Mouse (Mus musculus): ENCODE data around the gene Kcnmb1. TPM values are rescaled to one million over a fixed set of nuclear protein-coding genes. Genes with fewer than 3 reads are reported as not detected.

The Kcnmb1 gene
- polyA plus RNA-seq, 1 experiment from 2014 or later, result 0.83 TPM

DNA sequence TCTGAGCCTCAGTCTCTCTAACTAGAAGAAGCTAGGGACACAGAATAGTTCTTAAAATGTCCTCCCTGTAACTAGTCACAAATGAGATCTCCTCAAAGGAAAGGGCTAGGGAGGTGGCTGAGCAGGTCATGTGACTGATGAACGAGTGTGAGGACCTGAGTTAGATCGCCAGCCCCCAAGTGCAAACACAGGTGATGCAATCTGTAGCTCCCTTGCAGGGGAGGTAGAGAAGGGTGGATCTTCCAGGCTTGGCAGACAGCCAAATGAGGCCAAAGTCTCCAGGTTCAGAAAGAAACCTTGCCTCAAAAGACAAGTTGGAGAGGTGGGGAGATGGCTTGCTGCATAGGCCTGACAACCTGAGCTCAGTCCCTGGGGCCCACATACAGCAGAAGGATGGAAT lies 36.3 kb upstream of the Kcnmb1 start:
- WGBS, result 35% methylated on average over 2 of the region's 2 CpGs
- no peak overlapping the region for H3K4me3 ChIP-seq (ENCODE audit: low read length)
- no peaks in the 10 kb centered on the region for H3K9me3 ChIP-seq (replicated peaks; ENCODE audit: control insufficient read depth, low read length)
- H3K36me3 ChIP-seq (ENCODE audit: control insufficient read depth, insufficient read depth), result no peaks in the 10 kb centered on the region
- ATAC-seq (replicated peaks; ENCODE audit: extremely low read depth, insufficient read depth, low FRiP score), result no peak
- H3K27me3 ChIP-seq (ENCODE audit: control insufficient read depth, insufficient read depth, low read length), result no peaks in the 10 kb centered on the region; the same call in 1 of the 2 replicates
- no peak overlapping the region for H3K9ac ChIP-seq (ENCODE audit: low read length)
- H3K27ac ChIP-seq (ENCODE audit: low read length), result no peak overlapping the region
- H3K4me1 ChIP-seq (ENCODE audit: control insufficient read depth, insufficient read depth, low read length), result no peaks in the 10 kb centered on the region
- no peak overlapping the region for H3K4me2 ChIP-seq (ENCODE audit: low read depth, low read length)

GRCm38 (mm10) chr11:33927321-33927720 lies 35.5 kb upstream of the Kcnmb1 start:
- Histone ChIP-seq H3K4me3 (ENCODE audit: low read length) (no peak overlapping the region), H3K9me3 (replicated peaks; ENCODE audit: control insufficient read depth, low read length) (no peaks in the 10 kb centered on the region), H3K36me3 (ENCODE audit: control insufficient read depth, insufficient read depth) (no peaks in the 10 kb centered on the region), H3K27ac (ENCODE audit: low read length) (no peak overlapping the region), H3K4me2 (ENCODE audit: low read depth, low read length) (no peak overlapping the region), H3K27me3 (ENCODE audit: control insufficient read depth, insufficient read depth, low read length) (no peaks in the 10 kb centered on the region; the same call in 1 of the 2 replicates), H3K9ac (ENCODE audit: low read length) (no peak overlapping the region), H3K4me1 (ENCODE audit: control insufficient read depth, insufficient read depth, low read length) (peaks cover 3% of the 10 kb centered on the region; the same call in 1 of the 2 replicates)
- no peak for ATAC-seq (replicated peaks; ENCODE audit: extremely low read depth, insufficient read depth, low FRiP score)
- WGBS, result 41% methylated on average over 6 of the region's 6 CpGs

- ATAC-seq (replicated peaks; ENCODE audit: extremely low read depth, insufficient read depth, low FRiP score), result no peak
- H3K27me3 ChIP-seq (ENCODE audit: control insufficient read depth, insufficient read depth, low read length), result no peaks in the 10 kb centered on the region; the same call in 1 of the 2 replicates
- H3K9me3 ChIP-seq (replicated peaks; ENCODE audit: control insufficient read depth, low read length), result no peaks in the 10 kb centered on the region
- peaks cover 5% of the 10 kb centered on the region; the same call in 1 of the 2 replicates for H3K4me1 ChIP-seq (ENCODE audit: control insufficient read depth, insufficient read depth, low read length)
- no peak overlapping the region for H3K27ac ChIP-seq (ENCODE audit: low read length)
- H3K4me3 ChIP-seq (ENCODE audit: low read length), result no peak overlapping the region
- WGBS, result 55% methylated on average over 4 of the region's 4 CpGs
- H3K9ac ChIP-seq (ENCODE audit: low read length), result no peak overlapping the region
- no peak overlapping the region for H3K4me2 ChIP-seq (ENCODE audit: low read depth, low read length)
- H3K36me3 ChIP-seq (ENCODE audit: control insufficient read depth, insufficient read depth), result no peaks in the 10 kb centered on the region
These were observed 35.0 kb upstream of the Kcnmb1 start for GRCm38 (mm10) chr11:33927836-33928235.

DNA sequence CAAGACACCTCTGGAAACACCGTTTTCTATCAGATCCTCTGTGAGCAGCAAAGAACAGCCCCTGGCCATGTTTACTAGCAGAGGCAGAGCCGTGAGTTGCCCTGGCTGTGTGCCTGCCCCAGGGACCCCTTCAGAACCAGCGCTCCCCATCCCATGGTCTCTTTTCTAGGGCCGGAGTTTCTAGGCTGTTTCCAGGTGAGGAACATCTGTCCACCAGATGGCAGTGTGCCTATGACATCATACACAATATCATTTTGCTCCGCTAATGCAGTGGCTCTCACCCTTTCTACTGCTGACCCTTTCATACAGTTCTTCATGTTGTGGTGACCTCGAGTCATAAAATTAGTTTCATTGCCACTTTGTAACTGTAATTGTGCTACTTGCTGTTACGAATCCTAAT lies 34.2 kb upstream of the Kcnmb1 start:
- ATAC-seq (replicated peaks; ENCODE audit: extremely low read depth, insufficient read depth, low FRiP score), result no peak
- no peaks in the 10 kb centered on the region for H3K9me3 ChIP-seq (replicated peaks; ENCODE audit: control insufficient read depth, low read length)
- H3K27ac ChIP-seq (ENCODE audit: low read length), result no peak overlapping the region
- H3K4me1 ChIP-seq (ENCODE audit: control insufficient read depth, insufficient read depth, low read length), result peaks cover 6% of the 10 kb centered on the region; the same call in 1 of the 2 replicates
- no peak overlapping the region for H3K4me3 ChIP-seq (ENCODE audit: low read length)
- H3K27me3 ChIP-seq (ENCODE audit: control insufficient read depth, insufficient read depth, low read length), result no peaks in the 10 kb centered on the region; the same call in 1 of the 2 replicates
- no peaks in the 10 kb centered on the region for H3K36me3 ChIP-seq (ENCODE audit: control insufficient read depth, insufficient read depth)
- no peak overlapping the region for H3K9ac ChIP-seq (ENCODE audit: low read length)
- WGBS, result 37% methylated on average over 7 of the region's 7 CpGs
- no peak overlapping the region for H3K4me2 ChIP-seq (ENCODE audit: low read depth, low read length)

DNA sequence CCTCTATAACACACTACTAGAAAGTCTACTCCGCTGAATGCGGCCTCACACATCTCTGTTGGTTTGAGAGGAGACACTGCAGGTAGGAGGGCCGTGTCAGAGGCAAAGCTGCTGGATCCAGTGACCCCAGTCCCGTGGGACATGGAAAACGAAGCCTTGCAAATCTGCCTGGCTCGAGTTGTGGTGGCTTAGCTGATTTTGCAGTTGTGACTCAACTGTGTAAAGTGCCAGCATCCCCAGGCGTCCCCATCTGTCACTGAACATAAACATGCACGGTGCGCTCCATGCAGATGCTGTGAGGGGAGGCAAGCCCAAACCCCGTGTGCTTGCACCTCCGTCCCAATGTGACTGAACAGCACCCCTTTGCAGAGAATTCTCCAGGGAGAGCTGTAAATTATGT lies 33.4 kb upstream of the Kcnmb1 start:
- Histone ChIP-seq H3K9me3 (replicated peaks; ENCODE audit: control insufficient read depth, low read length) (no peaks in the 10 kb centered on the region), H3K9ac (ENCODE audit: low read length) (no peak overlapping the region), H3K36me3 (ENCODE audit: control insufficient read depth, insufficient read depth) (no peaks in the 10 kb centered on the region), H3K27me3 (ENCODE audit: control insufficient read depth, insufficient read depth, low read length) (no peaks in the 10 kb centered on the region; the same call in 1 of the 2 replicates), H3K4me2 (ENCODE audit: low read depth, low read length) (no peak overlapping the region), H3K4me3 (ENCODE audit: low read length) (no peak overlapping the region), H3K27ac (ENCODE audit: low read length) (no peak overlapping the region), H3K4me1 (ENCODE audit: control insufficient read depth, insufficient read depth, low read length) (peaks cover 6% of the 10 kb centered on the region; the same call in 1 of the 2 replicates)
- no peak for ATAC-seq (replicated peaks; ENCODE audit: extremely low read depth, insufficient read depth, low FRiP score)
- WGBS, result 70% methylated on average over 11 of the region's 11 CpGs

DNA sequence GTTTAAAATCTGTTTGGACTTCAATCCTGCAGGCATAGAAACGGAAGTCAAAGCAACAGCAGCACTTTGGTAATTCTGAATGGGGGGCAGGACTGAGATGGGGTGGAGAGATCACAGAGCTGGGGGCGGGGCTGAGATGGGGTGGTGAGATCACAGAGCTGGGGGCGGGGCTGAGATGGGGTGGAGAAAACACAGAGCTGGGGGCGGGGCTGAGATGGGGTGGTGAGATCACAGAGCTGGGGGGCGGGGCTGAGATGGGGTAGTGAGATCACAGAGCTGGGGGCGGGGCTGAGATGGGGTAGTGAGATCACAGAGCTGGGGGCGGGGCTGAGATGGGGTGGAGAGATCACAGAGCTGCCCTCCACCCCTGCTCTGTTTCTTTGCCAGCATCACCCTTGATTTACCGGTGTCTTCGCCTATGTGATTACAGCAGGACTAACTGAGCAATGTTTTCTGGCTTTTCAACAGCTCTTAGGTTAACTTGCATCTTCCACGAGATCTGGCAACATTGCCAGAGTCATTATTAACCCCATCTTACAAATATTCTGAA lies 30.9 kb upstream of the Kcnmb1 start:
- peaks cover 6% of the 10 kb centered on the region; the same call in 1 of the 2 replicates for H3K4me1 ChIP-seq (ENCODE audit: control insufficient read depth, insufficient read depth, low read length)
- 17% methylated on average over 8 of the region's 10 CpGs for WGBS
- H3K4me3 ChIP-seq (ENCODE audit: low read length), result no peak overlapping the region
- ATAC-seq (replicated peaks; ENCODE audit: extremely low read depth, insufficient read depth, low FRiP score), result no peak
- H3K36me3 ChIP-seq (ENCODE audit: control insufficient read depth, insufficient read depth), result no peaks in the 10 kb centered on the region
- no peak overlapping the region for H3K9ac ChIP-seq (ENCODE audit: low read length)
- no peak overlapping the region for H3K27ac ChIP-seq (ENCODE audit: low read length)
- peak overlapping the region; percentile 28; the same call in 1 of the 2 replicates for H3K4me2 ChIP-seq (ENCODE audit: low read depth, low read length)
- no peaks in the 10 kb centered on the region; the same call in 1 of the 2 replicates for H3K27me3 ChIP-seq (ENCODE audit: control insufficient read depth, insufficient read depth, low read length)
- H3K9me3 ChIP-seq (replicated peaks; ENCODE audit: control insufficient read depth, low read length), result no peaks in the 10 kb centered on the region

GRCm38 (mm10) chr11:33932386-33933111 lies 30.3 kb upstream of the Kcnmb1 start:
- peaks cover 6% of the 10 kb centered on the region; the same call in 1 of the 2 replicates for H3K4me1 ChIP-seq (ENCODE audit: control insufficient read depth, insufficient read depth, low read length)
- ATAC-seq (replicated peaks; ENCODE audit: extremely low read depth, insufficient read depth, low FRiP score), result no peak
- H3K9me3 ChIP-seq (replicated peaks; ENCODE audit: control insufficient read depth, low read length), result no peaks in the 10 kb centered on the region
- no peak overlapping the region for H3K4me3 ChIP-seq (ENCODE audit: low read length)
- 56% methylated on average over 18 of the region's 18 CpGs for WGBS
- no peaks in the 10 kb centered on the region; the same call in 1 of the 2 replicates for H3K27me3 ChIP-seq (ENCODE audit: control insufficient read depth, insufficient read depth, low read length)
- no peak overlapping the region for H3K9ac ChIP-seq (ENCODE audit: low read length)
- H3K4me2 ChIP-seq (ENCODE audit: low read depth, low read length), result peak overlapping the region; percentile 28; the same call in 1 of the 2 replicates
- no peak overlapping the region for H3K27ac ChIP-seq (ENCODE audit: low read length)
- no peaks in the 10 kb centered on the region for H3K36me3 ChIP-seq (ENCODE audit: control insufficient read depth, insufficient read depth)

DNA sequence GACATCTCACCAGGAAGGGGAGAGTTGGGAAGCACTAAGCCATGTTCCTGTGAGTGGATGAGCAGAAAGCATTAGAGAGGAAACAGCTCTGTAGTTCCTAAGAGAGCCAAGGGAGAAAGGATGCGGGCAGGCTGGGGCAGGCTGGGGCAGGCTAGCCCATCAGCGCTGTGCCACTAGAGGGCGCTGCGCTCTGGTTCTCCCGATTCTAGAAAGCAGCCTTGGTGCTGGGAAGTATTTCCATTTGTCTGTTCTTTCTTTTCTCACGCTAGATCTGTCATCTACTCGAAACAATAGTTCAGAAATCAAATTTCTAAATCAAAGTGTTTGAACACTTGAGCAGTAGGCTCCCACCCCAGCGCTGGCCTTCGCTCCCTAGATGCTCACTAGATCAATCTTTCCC lies 28.5 kb upstream of the Kcnmb1 start:
- Histone ChIP-seq H3K4me3 (ENCODE audit: low read length) (no peak overlapping the region), H3K4me2 (ENCODE audit: low read depth, low read length) (no peak overlapping the region), H3K27ac (ENCODE audit: low read length) (no peak overlapping the region), H3K27me3 (ENCODE audit: control insufficient read depth, insufficient read depth, low read length) (no peaks in the 10 kb centered on the region), H3K9me3 (replicated peaks; ENCODE audit: control insufficient read depth, low read length) (no peaks in the 10 kb centered on the region), H3K36me3 (ENCODE audit: control insufficient read depth, insufficient read depth) (no peaks in the 10 kb centered on the region), H3K9ac (ENCODE audit: low read length) (no peak overlapping the region), H3K4me1 (ENCODE audit: control insufficient read depth, insufficient read depth, low read length) (peaks cover 6% of the 10 kb centered on the region; the same call in 1 of the 2 replicates)
- WGBS, result 54% methylated on average over 9 of the region's 9 CpGs
- no peak for ATAC-seq (replicated peaks; ENCODE audit: extremely low read depth, insufficient read depth, low FRiP score)

DNA sequence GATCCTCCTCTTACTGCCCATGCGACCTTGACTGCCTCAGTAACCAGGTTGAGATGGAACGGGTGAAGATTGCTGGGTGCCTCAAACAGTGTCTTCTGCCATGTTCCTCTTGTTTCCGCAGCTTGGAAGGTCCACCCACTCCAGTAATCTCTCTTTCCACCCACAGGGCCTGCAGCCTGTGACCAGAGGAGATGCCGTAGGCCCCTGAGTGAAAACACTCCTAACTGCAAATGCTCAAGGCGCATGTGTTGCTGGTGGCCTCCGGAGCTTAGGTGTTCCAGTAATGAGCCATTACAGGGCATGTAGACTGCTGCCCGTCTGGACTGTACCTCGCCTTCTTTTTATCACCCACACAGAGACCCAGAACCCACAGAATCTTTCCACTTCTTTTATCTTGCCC lies 25.2 kb upstream of the Kcnmb1 start:
- Histone ChIP-seq H3K27ac (ENCODE audit: low read length) (no peak overlapping the region), H3K36me3 (ENCODE audit: control insufficient read depth, insufficient read depth) (no peaks in the 10 kb centered on the region), H3K9me3 (replicated peaks; ENCODE audit: control insufficient read depth, low read length) (no peaks in the 10 kb centered on the region), H3K4me1 (ENCODE audit: control insufficient read depth, insufficient read depth, low read length) (peaks cover 2% of the 10 kb centered on the region; the same call in 1 of the 2 replicates), H3K9ac (ENCODE audit: low read length) (no peak overlapping the region), H3K4me3 (ENCODE audit: low read length) (no peak overlapping the region), H3K4me2 (ENCODE audit: low read depth, low read length) (no peak overlapping the region), H3K27me3 (ENCODE audit: control insufficient read depth, insufficient read depth, low read length) (no peaks in the 10 kb centered on the region)
- 74% methylated on average over 8 of the region's 8 CpGs for WGBS
- no peak for ATAC-seq (replicated peaks; ENCODE audit: extremely low read depth, insufficient read depth, low FRiP score)
